In the genomic region with DNA sequence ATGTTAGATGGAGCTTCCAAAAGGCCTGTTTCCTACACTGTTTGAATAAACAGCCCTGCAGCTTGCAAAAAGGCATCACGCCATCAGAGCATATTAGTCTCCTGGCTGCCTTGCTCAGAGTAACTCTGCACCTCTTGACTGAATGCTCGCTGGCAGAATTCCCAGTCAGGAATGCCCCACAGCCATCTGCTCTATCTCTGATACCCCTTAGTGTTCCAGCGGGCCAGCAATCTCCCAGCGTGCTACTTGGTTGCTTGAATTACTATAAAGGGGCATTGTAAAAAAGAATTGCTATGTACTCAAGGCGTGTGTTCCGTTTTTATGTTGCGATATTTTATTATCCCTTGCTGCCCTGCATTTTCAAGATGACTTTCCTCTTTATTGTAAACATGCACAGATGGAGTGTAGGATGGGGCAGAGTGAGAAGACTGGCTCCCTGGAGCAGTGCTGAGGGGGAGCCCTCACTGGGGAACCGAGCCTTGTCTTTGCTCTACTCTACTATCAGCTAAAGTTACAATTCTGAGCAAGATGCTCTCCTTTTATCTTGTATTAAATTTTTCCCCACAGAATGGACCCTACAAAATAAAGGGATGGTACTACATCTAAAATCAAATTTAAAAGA, we compare ENCODE assay signal across 9 mouse cellular contexts. TPM values are rescaled to one million over a fixed set of nuclear protein-coding genes. Genes with fewer than 3 reads are reported as not detected.
DNase-seq lines count a peak whose midpoint lies in the region; ATAC-seq lines count a peak whose summit lies in the region.
"Had no signal": no experiment of that assay in that cellular context is flagged by ENCODE, and none has a peak within 500 bp of the region (broad histone marks: within the 10 kb centered on the region; RNA-seq: fewer than 3 reads in every experiment).

No protein-coding gene starts in this region.

- ATAC-seq in cerebellum, adult (ENCODE audit: insufficient number of reproducible peaks, low FRiP score, low TSS enrichment): peak; percentile 97

- DNase-seq in adrenal gland, postnatal 10 days: peak; percentile 18
- DNase-seq in adrenal gland, postnatal 14 days: no peak
- DNase-seq in gastrocnemius, adult 8-10 months (ENCODE audit: low spot score in 2 of 2): peak; percentile 8 to 27
- DNase-seq in layer of hippocampus, adult 11-12 months (ENCODE audit: low spot score): peak; percentile 78
- DNase-seq in retina, postnatal 1 day: peak; percentile 86
- no peak for DNase-seq in spleen, postnatal 14 days (ENCODE audit: low spot score in 2 of 2)
- no peak for DNase-seq in ovary, postnatal 14 days (ENCODE audit: low spot score)
- DNase-seq: liver, embryonic 13.5 days had no signal

RNA-seq across cellular contexts. Expression of gene Sv2c, which starts 43.3 kb away (rescaled TPM):
- 10 to 100 TPM in 1 of 2 experiments, 1 to 10 TPM in 1; 5.8 to 10.1 TPM for total RNA-seq in adrenal gland, postnatal 10 days (2021)
- total RNA-seq in adrenal gland, postnatal 14 days (2021): 3.1 and 6.2 TPM in 2 replicates
- total RNA-seq in gastrocnemius, adult 8-10 months (2022): under 1 TPM in 3 of 4 experiments, not detected in 1; 0.09 to 0.12 (median 0.11) TPM

Comparison
In these comparisons a context has a peak if more than half of its experiments do, and no peak if none do; other contexts are left out.
1. DNase-seq: peak in adrenal gland, postnatal 10 days (single experiment), gastrocnemius, adult 8-10 months (2 of 2), layer of hippocampus, adult 11-12 months (single experiment) and retina, postnatal 1 day (single experiment); none in adrenal gland, postnatal 14 days (single experiment), spleen, postnatal 14 days (0 of 2) and ovary, postnatal 14 days (single experiment).